Mouse (Mus musculus) liver, postnatal 0 days (tissue): ENCODE measurements around the gene Mrps27.

ENCODE experiments used
- CTCF ChIP-seq: sonication (generic); IDR thresholded peaks from 2 replicates; pipeline ENCODE4 v1.5.1; 2016; ENCODE audit warnings: antibody characterized with exemption, low read depth
- EP300 ChIP-seq: IDR thresholded peaks from 2 replicates; pipeline ENCODE4 v1.6.1; 2016; ENCODE audit warnings: antibody characterized with exemption, low read depth, mild to moderate bottlenecking

DNA sequence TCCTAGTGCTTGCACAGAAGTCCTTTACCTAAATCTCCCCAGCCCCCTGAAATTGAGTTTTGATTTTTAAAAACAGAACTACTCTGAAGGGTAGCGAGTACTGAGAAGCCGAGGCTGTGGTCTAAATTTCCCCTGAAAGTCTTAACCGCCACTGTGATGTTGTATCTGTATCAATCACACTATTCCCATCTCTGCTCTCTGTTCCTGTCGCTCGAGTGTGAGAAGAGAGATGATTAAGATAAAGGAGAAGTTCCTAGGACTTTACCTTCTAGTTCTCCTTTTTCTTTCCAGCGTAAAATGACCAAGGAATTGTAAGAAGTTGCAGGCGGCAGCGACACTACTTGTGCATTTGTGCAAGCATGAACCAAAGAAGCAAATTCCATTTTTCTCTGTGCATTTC, 38.4 kb upstream of the Mrps27 start:
- no peak for TF ChIP-seq EP300
- no peak for TF ChIP-seq CTCF
